Mouse (Mus musculus): ENCODE data around the gene Cacnb2.

DNA sequence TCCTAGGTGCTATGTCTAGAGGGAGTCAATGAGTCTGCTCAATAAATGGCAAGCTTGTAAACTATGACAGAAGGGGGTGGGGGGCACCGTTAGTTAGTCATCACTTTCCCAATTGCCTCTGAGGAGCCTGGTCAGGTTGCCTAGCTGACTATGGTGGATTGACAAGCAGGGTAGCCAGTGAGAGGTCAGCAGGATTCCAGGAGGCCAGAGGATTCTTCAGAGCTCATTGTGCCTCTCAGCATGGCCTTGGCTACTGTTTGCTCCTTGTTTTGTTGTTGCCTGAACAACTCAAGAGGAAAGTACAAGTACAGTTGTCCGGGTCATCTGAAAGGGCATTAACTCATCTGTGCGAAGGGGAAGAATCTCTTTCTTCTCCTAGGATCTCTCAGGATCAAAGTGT, 300.9 kb downstream of the Cacnb2 start:
- TF ChIP-seq CTCF (IDR thresholded peaks at IDR 0.05; ENCODE audit: low read depth) (no peak), EP300 (optimal IDR thresholded peaks at IDR 0.05) (no peak)

Measured in stomach, postnatal 0 days (tissue).